Mouse (Mus musculus) midbrain, embryonic 16.5 days (tissue): ENCODE data around the gene Iqub. TPM values are rescaled to one million over a fixed set of nuclear protein-coding genes. Genes with fewer than 3 reads are reported as not detected.

ENCODE experiments used
- ATAC-seq: fragments of 200-750 bp; cut with Nextera tagmentation; 2 replicates; pipeline ENCODE4 v1.8.0; 2017; ENCODE audit warnings: moderate TSS enrichment
- H3K27ac ChIP-seq: fragments of 300-500 bp; sonication (generic); 2 replicates; pipeline ENCODE4 v1.5.1; 2014; ENCODE audit warnings: mild to moderate bottlenecking, low read length, mixed read lengths
- H3K27me3 ChIP-seq: fragments of 300-500 bp; sonication (generic); 2 replicates; pipeline ENCODE4 v1.6.1; 2014; ENCODE audit warnings: low read depth, low read length, mixed read lengths; ENCODE audit not compliant: control insufficient read depth, insufficient read depth
- H3K36me3 ChIP-seq: fragments of 300-500 bp; sonication (generic); 2 replicates; pipeline ENCODE4 v1.6.1; 2014; ENCODE audit warnings: mild to moderate bottlenecking, low read length, moderate library complexity, mixed read lengths; ENCODE audit not compliant: control insufficient read depth, insufficient read depth
- H3K4me1 ChIP-seq: fragments of 300-500 bp; sonication (generic); 2 replicates; pipeline ENCODE4 v1.6.1; 2014; ENCODE audit warnings: mild to moderate bottlenecking, low read length, mixed read lengths; ENCODE audit not compliant: control insufficient read depth, insufficient read depth
- H3K4me2 ChIP-seq: fragments of 300-500 bp; sonication (generic); 2 replicates; pipeline ENCODE4 v1.6.1; 2014; ENCODE audit warnings: mild to moderate bottlenecking, low read length, mixed read lengths
- H3K4me3 ChIP-seq: fragments of 300-500 bp; sonication (generic); 2 replicates; pipeline ENCODE4 v1.5.1; 2014; ENCODE audit warnings: low read depth, mild to moderate bottlenecking, low read length, moderate library complexity, mixed read lengths
- H3K9ac ChIP-seq: fragments of 300-500 bp; sonication (generic); 2 replicates; pipeline ENCODE4 v1.6.1; 2014; ENCODE audit warnings: low read depth, low read length, mixed read lengths
- H3K9me3 ChIP-seq: fragments of 300-500 bp; sonication (generic); replicated peaks from 2 replicates; pipeline ENCODE4 v1.6.1; 2014; ENCODE audit warnings: mild to moderate bottlenecking, low read length, mixed read lengths; ENCODE audit not compliant: control insufficient read depth, poor library complexity, severe bottlenecking
- WGBS: fragments of 180-500 bp; shearing (Covaris S2); extraction: QIAGEN DNeasy Blood & Tissue Kit; methylation state at CpG from one replicate; pipeline ENCODE4 v1.1.7; 2014; 5-methylcytosine and 5-hydroxymethylcytosine counted together
- polyA plus RNA-seq: library from polyadenylated mRNA; unstranded; fragments of >200 nt; fragmentation: Nextera tagmentation; extraction: Ambion mirVana; gene quantifications from 2 replicates; pipeline ENCODE4 v1.2.1, GENCODE M21; 2015

The Iqub gene
- polyA plus RNA-seq: 1.9 TPM in 2 replicates

GRCm38 (mm10) chr6:24514552-24515284 is at the start of gene Iqub:
Iqub (minus strand) TSS chr6:24515067.
- Histone ChIP-seq H3K36me3 (peaks cover 8% of the 10 kb centered on the region), H3K27me3 (no peaks in the 10 kb centered on the region), H3K4me2 (peak within 1 kb of the TSS; percentile 44), H3K4me1 (peaks cover 8% of the 10 kb centered on the region), H3K27ac (no peak within 1 kb of the TSS), H3K9me3 (no peaks in the 10 kb centered on the region), H3K4me3 (no peak within 1 kb of the TSS), H3K9ac (peak within 1 kb of the TSS; percentile 17; the same call in 1 of the 2 replicates)
- peak; percentile 96 for ATAC-seq
- WGBS: 19% methylated on average over 13 of the region's 13 CpGs

DNA sequence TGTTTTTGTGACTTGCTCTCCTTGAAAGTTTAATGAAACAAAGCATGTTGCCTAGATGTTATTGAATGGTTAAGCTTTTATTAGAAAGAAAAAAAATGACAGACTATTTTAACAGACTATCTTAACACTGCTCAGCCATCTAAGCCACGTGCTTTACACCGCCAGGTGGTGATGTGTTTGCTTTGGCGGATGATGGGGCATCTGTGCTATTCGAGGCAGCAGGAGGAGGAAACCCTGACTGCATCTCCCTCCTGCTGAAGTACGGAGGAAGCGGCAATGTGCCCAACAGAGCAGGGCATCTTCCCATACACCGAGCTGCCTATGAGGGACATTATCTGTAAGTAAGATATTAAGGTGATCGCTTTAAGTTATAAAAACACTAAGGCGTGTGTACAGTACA is 49.2 kb upstream of the Iqub start:
- 84% methylated on average over 9 of the region's 9 CpGs for WGBS
- Histone ChIP-seq H3K4me2 (no peak overlapping the region), H3K4me1 (no peaks in the 10 kb centered on the region), H3K36me3 (no peaks in the 10 kb centered on the region), H3K27me3 (no peaks in the 10 kb centered on the region), H3K9ac (no peak overlapping the region), H3K4me3 (no peak overlapping the region), H3K9me3 (no peaks in the 10 kb centered on the region), H3K27ac (no peak overlapping the region)
- ATAC-seq: no peak

GRCm38 (mm10) chr6:24555488-24555887 is 40.6 kb upstream of the Iqub start:
- H3K27ac ChIP-seq: no peak overlapping the region
- no peaks in the 10 kb centered on the region for H3K4me1 ChIP-seq
- WGBS: 87% methylated on average over 2 of the region's 2 CpGs
- H3K4me3 ChIP-seq: no peak overlapping the region
- no peaks in the 10 kb centered on the region for H3K27me3 ChIP-seq
- no peak overlapping the region for H3K4me2 ChIP-seq
- no peaks in the 10 kb centered on the region for H3K36me3 ChIP-seq
- ATAC-seq: no peak
- no peak overlapping the region for H3K9ac ChIP-seq
- no peaks in the 10 kb centered on the region for H3K9me3 ChIP-seq

DNA sequence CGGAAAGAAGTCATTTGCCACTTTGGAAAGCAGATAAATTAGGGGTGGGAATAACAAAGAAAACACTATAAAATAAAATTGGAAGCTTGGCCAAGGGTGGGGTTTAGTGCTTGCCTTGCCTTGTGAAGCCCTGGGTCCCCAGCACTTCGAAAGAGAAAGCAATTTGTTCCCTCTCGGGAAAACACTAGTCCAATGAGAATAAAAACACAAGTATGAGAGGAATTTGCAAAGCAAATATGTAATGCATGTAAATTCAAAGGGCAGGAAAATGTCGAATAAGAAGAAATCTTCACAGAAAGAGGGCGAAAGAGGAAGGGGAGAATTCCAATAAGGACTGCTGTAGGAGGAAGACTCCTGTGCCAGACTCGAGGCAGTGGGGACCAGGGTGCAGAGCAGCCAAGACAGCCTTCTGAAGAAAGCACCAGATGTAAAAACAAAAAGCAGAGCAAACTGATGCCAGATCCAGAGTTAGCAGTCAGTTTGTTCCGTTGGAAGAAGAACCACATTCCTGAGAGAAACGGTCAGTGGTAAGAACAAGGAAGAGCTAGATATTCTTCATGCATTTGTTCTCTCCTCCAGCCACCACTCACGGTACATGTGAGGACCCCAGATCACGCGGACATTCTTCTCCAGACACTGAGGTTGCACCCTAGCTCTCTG is 39.7 kb upstream of the Iqub start:
- ATAC-seq: no peak
- WGBS: 80% methylated on average over 11 of the region's 11 CpGs
- H3K27me3 ChIP-seq: no peaks in the 10 kb centered on the region

GRCm38 (mm10) chr6:24552046-24552445 is 37.2 kb upstream of the Iqub start:
- H3K9ac ChIP-seq: no peak overlapping the region
- no peak overlapping the region for H3K4me2 ChIP-seq
- no peak overlapping the region for H3K27ac ChIP-seq
- no peaks in the 10 kb centered on the region for H3K4me1 ChIP-seq
- ATAC-seq: no peak
- no peaks in the 10 kb centered on the region for H3K27me3 ChIP-seq
- 83% methylated on average over 7 of the region's 7 CpGs for WGBS
- H3K36me3 ChIP-seq: no peaks in the 10 kb centered on the region
- no peaks in the 10 kb centered on the region for H3K9me3 ChIP-seq
- H3K4me3 ChIP-seq: no peak overlapping the region

More for the DNA sequence above, 39.7 kb upstream of the Iqub start:
- H3K9me3 ChIP-seq: no peaks in the 10 kb centered on the region
- H3K4me3 ChIP-seq: no peak overlapping the region
- no peak overlapping the region for H3K27ac ChIP-seq
- H3K4me1 ChIP-seq: no peaks in the 10 kb centered on the region
- H3K36me3 ChIP-seq: no peaks in the 10 kb centered on the region
- H3K4me2 ChIP-seq: no peak overlapping the region
- H3K9ac ChIP-seq: no peak overlapping the region

- 95% methylated on average over 2 of the region's 2 CpGs for WGBS
- Histone ChIP-seq H3K9ac (no peak overlapping the region), H3K9me3 (no peaks in the 10 kb centered on the region), H3K27me3 (no peaks in the 10 kb centered on the region), H3K27ac (no peak overlapping the region), H3K4me3 (no peak overlapping the region), H3K36me3 (no peaks in the 10 kb centered on the region), H3K4me2 (no peak overlapping the region), H3K4me1 (no peaks in the 10 kb centered on the region)
- no peak for ATAC-seq
These were observed 34.9 kb upstream of the Iqub start for GRCm38 (mm10) chr6:24549801-24550200.

- WGBS: 78% methylated on average over 1 of the region's 1 CpGs
- no peak for ATAC-seq
- Histone ChIP-seq H3K36me3 (no peaks in the 10 kb centered on the region), H3K27ac (no peak overlapping the region), H3K4me3 (no peak overlapping the region), H3K9ac (no peak overlapping the region), H3K4me1 (no peaks in the 10 kb centered on the region), H3K9me3 (no peaks in the 10 kb centered on the region), H3K27me3 (no peaks in the 10 kb centered on the region), H3K4me2 (no peak overlapping the region)
These were observed 32.0 kb upstream of the Iqub start for GRCm38 (mm10) chr6:24546716-24547420.

GRCm38 (mm10) chr6:24543119-24543591 is 28.3 kb upstream of the Iqub start:
- Histone ChIP-seq H3K4me1 (no peaks in the 10 kb centered on the region), H3K4me3 (no peak overlapping the region), H3K27ac (no peak overlapping the region), H3K9ac (no peak overlapping the region), H3K9me3 (no peaks in the 10 kb centered on the region), H3K36me3 (no peaks in the 10 kb centered on the region), H3K4me2 (no peak overlapping the region), H3K27me3 (no peaks in the 10 kb centered on the region)
- 73% methylated on average over 6 of the region's 6 CpGs for WGBS
- no peak for ATAC-seq

DNA sequence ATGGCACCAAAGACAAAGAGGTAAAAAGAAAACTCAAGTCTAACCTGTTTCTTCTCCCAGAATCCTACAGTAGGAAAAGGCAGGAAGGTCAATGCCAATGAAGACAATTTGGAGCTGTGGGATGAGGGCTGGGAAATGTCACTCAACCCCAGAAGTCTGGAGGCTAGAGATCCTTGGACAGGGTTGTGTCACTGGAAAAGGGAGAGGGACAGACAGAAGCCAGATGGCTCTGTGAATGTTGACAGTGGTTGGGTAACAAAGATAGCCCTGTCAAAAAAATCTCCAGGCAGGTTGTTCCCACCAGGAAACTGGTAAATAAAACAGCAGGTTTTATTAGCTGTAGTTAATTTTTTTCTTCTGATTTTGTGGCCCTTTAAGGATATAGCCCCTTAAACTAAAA is 27.5 kb upstream of the Iqub start:
- ATAC-seq: no peak
- H3K4me2 ChIP-seq: no peak overlapping the region
- H3K27ac ChIP-seq: no peak overlapping the region
- H3K9me3 ChIP-seq: no peaks in the 10 kb centered on the region
- no peak overlapping the region for H3K4me3 ChIP-seq
- H3K4me1 ChIP-seq: no peaks in the 10 kb centered on the region
- no peaks in the 10 kb centered on the region for H3K27me3 ChIP-seq
- no peak overlapping the region for H3K9ac ChIP-seq
- H3K36me3 ChIP-seq: no peaks in the 10 kb centered on the region
